Mouse (Mus musculus): ENCODE results near the gene Fgf22.

GRCm38 (mm10) chr10:79779784-79780663 is 25.1 kb downstream of the Fgf22 start:
- peak; percentile 76 for TF ChIP-seq CTCF (conservative IDR thresholded peaks at IDR 0.05; ENCODE audit: insufficient read depth, insufficient read length, low read depth, low read length)
- no peak for TF ChIP-seq POLR2A (IDR thresholded peaks at IDR 0.05; ENCODE audit: low read depth, low read length)

Data from kidney, adult 2 months (tissue).